Mouse (Mus musculus): ENCODE results near the gene Rab5a. TPM values are rescaled to one million over a fixed set of nuclear protein-coding genes. Genes with fewer than 3 reads are reported as not detected.
A peak's percentile ranks its signal among the peaks of the same experiment; 100 is the strongest.
"Not testable (repeated sequence)": the region's sequence is repeated elsewhere in the genome, so short reads cannot be mapped to it uniquely, and the experiment has no call there.

Gene Rab5a
- total RNA-seq (2021) = 100 to 1,000 TPM; 119 to 126 TPM

DNA sequence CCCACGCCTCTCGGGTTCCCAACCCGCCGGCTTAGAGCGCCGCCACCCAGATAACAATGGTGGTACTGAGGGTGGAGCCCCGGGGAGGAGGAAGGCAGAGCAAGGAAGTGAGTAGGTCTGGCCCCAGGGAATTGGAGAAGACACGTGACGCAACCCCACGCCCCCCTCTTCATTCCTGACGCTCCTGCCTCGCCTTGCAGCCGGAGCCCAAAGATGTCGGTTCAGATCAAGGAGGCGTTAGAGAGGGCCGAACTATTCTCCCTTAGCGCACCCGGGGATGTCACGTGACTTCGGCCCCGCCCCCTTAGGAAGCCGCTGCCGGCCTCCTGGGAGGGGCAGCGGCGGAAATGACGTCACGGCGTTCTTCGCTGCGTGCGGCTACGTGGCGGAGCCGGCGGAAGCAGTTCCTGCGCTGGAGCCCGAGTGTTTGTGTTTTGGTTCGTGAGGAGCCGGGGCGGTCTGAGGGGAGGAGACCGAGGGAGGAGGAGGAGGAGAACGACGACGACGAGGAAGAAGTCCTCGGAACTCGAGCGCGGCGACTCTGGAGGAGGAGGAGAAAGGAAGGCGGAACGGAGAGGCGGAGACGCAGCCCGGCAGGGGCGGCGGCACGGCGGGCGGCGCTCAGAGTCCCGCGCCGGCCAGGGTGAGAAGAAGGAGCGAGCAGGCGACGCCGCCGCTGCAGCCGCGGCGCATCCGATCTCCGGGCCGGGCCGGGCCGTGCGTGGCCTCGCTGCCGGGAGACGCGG lies at the start of gene Rab5a:
Rab5a (plus strand) TSS at position 377 of the 746 bp plus-strand sequence.
- DNase-seq (ENCODE audit: extremely low spot score in 1 of 2, low spot score in 1 of 2) = peak; percentile 98 to 99

DNA sequence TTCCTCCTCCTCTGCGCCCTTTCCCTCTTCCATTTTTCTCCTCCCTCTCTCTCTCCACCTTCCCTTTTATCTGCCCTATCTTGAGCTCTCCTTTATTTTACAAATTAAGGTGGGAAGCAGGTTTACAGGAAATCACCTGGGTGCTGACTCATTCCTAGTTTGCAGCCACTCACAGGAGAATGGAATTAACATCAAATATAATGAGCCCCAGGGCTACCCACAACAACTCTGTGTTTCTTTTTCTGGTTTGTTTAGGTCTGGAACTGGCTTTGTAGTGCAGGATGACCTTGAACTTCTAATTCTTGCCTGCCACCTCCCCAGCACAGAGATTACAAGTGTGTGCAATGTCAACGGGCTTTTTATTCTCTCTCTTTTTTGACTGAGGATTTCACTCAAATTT lies 22.9 kb upstream of the Rab5a start:
- DNase-seq (ENCODE audit: extremely low spot score in 1 of 2, low spot score in 1 of 2) = no peak

DNA sequence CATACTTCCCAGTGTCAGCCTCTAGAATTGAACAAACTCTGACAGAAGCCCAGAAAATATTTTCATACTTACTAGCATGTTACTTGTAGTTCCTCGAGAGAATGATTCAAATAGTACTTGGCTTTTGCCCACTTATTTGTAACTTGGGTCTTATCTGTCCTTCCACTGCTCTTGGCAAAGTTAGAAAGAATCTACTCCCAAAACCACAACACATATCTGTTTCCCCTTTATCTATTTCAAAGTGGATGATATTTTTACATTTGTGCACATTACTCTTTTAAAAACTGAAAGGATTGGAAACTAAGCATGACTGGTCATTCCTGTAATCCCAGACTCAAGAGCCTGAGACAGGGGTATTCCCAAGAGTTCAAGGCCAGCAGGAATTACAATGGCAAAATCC lies 22.3 kb upstream of the Rab5a start:
- DNase-seq (ENCODE audit: extremely low spot score in 1 of 2, low spot score in 1 of 2) = no peak

DNA sequence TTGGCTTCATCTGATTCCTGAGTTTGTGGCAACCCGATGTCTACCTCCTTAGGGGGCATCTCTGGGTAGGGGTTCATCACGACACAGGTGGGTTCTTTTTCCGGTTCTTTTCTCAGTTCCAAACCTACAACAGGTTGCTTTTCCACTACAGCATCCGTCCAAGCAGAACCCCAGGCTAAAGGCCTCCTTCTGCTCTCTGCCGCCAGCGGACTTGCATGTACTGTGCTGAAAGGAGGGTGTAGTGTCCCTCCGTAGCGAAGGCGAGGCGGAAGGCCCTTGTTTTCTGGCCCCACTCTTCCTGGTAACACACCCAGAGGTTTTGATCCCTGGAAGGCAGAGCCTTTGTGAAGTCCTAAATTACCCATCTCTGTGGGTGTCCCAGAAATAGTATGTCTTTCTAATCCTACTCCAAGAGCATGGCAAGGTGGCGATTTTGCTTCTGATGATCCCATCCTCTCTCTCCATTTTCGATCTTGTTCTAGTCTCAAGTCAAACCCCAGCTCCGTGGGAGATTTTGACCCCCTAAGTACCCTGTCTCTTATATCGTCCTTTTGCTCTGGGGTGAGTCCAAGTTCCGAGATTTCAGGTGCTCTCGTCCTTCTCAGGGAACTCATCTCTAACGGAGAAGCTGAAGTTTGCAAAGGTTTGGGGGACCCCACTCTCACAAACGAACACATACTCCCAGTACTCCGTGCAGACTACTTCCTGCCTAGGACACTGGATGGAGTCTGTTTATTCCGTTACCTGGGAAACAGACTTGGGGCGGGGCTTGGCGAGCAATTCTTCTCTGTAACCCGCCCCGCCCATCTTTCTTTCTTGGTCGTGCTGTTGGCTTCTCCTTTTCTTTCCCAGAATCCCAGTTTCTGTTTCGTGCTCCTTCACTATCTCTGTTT lies 16.2 kb upstream of the Rab5a start, which contains the start of gene Efhb:
Efhb (minus strand) TSS at position 719 of the 893 bp plus-strand sequence.
- DNase-seq (ENCODE audit: extremely low spot score in 1 of 2, low spot score in 1 of 2) = peak in 1 of 2 experiments; percentile 55

DNA sequence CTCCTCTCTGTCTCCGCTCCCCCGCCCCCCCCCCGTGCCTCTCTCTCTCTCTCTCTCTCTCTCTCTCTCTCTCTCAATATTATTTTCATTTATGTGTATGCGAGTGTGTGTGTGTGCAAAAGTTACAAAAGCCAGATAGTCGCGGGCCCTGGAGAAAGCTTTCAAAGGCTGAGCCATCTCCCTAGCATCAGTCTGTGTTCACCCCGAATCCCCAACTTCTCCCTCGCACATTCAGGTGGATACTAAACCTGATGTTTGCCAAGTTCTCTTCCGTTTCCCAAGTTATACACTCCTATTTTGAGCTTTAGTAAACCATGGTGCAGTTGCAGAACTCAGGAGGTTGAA lies 15.6 kb upstream of the Rab5a start:
- DNase-seq (ENCODE audit: extremely low spot score in 1 of 2, low spot score in 1 of 2) = no peak

DNA sequence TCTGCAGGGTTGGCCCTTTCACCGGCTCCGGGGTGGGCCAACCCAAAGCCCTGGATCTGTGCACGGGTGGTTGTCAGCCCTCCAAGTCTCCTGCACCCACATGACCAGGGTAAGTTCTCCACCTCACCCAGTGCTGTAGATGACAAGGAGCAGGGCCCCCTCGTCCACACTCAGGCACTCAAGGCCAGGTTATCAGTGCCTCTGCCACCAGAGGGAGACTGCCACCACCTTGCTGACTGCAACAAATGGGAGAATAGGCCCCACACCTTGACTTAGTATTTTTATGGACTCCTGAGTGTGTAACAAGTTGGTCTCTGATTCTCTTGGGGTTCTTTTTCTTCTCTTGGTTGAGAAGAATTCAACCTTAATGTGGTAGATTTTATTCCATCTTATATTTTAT lies 13.5 kb upstream of the Rab5a start:
- DNase-seq (ENCODE audit: extremely low spot score in 1 of 2, low spot score in 1 of 2) = no peak

DNA sequence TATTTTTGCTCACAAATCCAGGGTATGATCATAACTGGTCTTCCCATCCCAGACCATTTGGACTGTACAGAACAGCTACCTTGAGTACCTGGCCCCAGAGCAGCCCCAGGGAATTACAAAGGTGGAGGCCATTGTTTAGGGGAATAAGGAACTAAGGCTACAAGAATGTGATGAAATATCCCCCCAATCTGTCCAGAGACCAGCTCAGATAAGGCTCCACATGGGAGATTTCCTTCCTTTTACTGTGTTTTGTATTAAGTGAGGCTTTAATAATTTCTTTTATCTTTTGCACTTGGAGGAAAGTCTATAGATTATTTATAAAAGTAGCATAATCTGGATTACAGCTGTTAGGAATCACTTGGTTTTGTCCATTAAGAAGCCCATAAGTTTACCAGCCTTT lies 10.3 kb upstream of the Rab5a start:
- no peak for DNase-seq (ENCODE audit: extremely low spot score in 1 of 2, low spot score in 1 of 2)

DNA sequence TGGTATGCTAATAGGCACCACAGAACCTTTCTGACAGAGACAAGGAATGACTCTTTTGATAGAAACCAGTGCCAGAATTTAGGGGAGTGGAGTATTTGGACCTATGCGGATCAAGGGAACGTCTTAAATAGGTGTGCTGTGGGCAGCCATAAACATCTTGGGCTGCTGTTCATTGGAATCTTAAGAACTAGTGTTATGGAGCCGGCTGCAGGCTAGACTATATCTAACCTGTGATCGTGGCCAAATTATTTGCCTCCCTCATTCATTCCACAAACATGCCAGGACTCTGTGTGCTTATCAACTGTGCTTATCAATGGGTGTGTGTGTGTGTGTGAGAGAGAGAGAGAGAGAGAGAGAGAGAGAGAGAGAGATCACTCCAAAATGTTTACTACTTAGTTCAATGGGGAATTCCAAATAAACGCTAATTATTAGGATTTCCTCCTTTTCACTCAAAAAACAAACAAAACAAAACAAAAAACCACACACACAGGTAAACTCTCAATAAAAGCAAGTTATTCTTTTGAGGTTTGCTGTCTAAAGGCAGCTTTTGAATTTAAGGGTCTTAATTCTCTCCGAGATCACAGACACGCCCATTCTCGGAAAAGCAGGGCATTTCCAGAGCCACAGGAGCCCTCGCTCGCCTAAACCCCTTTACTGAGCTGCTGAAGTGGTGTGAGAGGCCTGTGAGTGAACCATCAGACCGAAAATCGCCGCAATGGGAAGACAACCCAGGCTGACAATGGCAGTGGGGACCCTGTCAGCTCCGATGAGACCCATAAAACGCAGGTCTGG lies 772 bp upstream of the Rab5a start:
- no peak for DNase-seq (ENCODE audit: extremely low spot score in 1 of 2, low spot score in 1 of 2)

DNA sequence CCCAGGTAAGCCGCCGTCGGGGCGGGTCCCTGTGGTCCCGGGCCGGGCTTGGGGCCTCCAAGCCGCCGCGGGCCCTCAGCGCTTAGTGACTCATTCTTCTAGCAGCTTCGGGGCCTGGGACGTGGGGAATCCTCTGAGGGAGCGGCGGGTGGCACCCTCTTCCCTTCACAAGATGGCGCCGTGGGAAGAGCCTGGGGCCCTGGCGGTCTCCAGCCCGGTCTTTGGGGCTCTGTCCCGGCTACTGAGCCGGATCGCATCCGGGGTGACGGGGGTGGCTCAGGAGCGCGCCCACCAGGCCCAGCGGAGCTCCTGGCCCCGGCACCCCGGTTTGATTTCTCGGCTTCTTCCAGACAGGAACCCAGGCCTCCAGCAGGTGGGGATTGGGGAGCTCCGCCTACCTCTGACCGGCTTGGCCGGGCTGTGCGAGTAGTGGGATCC lies 589 bp downstream of the Rab5a start:
- peak; percentile 29 to 65 for DNase-seq (ENCODE audit: extremely low spot score in 1 of 2, low spot score in 1 of 2)

DNA sequence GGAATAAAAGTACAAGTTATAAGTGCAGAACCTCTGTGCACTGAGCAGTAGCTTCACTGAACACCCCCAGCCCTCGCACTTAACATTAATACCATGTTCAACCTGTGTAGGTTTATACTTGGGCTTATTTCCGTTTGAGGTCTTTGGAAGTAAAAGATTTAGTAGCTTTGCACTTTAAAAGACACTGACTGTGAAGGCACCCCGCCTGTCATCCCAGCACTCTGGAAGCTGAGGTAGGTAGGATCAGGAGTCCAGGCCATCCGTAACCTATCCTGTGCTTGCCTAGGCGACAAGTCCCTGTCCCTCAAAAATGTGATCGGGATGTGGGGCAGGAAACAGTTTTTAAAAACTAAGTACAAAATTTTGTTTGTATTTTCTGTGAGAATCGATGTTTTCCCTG lies 1.4 kb downstream of the Rab5a start:
- no peak for DNase-seq (ENCODE audit: extremely low spot score in 1 of 2, low spot score in 1 of 2)

DNA sequence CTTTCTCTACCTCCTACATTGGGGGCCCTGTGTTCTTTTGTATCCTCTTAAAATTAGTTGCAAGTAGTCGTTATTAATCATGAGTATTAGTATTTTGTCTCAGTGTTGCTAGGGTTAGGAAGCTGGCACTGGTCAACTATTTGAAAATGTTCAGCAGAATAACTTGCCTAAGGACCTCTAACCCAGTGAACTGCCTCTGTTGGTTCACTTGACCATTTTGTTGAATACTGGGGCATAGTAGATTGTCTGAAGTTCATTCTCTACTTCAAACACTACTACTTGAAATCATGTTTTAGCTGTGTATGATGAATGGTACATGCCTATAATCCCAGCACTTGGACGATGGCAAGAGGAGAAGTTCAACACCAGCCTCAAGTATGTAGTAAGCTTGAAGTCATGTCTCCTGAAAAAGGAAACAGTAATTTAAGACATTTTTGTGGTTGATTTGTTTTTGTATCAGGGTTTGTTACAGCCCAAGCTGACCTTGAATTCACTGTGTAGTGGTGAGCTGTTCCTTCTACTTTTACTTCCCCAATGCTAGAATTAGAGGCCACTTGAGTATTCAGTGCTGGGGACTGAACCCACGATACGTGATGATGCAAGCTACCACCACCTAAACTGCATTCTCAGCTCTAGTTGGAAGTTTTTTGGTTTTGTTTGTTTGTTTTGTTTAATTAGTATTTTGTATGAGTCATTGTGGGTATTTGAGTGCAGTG lies 9.4 kb downstream of the Rab5a start:
- DNase-seq (ENCODE audit: extremely low spot score in 1 of 2, low spot score in 1 of 2) = no peak

DNA sequence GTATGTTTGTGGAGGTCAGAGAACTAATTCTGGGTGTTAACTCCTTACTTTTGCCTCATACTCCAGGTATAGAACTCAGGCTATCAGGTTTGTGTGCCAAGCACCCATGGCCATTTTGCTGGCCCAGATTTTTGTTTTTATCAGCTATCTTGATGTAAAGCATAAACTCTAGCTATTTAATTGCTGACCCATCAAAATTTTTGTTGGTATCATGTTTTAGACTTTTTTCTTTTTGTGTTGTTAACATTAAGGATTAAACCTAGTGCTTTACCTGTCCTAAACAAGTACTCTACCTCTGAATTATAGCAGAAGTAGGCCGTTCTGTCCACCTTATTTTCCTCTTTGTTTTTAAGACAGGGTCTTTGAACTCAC lies 10.0 kb downstream of the Rab5a start:
- DNase-seq (ENCODE audit: extremely low spot score in 1 of 2, low spot score in 1 of 2) = no peak

DNA sequence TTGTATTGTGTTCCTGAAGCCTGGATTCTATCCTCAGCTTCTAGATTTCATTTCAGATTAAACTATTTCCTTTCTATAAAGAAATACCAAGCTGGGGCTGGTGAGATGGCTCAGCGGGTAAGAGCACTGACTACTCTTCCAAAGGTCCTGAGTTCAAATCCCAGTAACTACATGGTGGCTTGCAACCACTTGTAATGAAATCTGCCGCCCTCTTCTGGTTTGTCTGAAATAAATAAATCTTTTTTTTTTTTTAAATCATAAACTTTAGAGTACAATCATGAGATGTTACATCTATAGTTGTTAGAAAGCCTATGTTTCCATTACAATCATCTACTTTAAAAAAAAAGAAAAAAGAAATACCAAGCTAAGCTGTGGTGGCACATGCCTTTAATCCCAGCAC lies 23.9 kb downstream of the Rab5a start:
- no peak for DNase-seq (ENCODE audit: extremely low spot score in 1 of 2, low spot score in 1 of 2)

DNA sequence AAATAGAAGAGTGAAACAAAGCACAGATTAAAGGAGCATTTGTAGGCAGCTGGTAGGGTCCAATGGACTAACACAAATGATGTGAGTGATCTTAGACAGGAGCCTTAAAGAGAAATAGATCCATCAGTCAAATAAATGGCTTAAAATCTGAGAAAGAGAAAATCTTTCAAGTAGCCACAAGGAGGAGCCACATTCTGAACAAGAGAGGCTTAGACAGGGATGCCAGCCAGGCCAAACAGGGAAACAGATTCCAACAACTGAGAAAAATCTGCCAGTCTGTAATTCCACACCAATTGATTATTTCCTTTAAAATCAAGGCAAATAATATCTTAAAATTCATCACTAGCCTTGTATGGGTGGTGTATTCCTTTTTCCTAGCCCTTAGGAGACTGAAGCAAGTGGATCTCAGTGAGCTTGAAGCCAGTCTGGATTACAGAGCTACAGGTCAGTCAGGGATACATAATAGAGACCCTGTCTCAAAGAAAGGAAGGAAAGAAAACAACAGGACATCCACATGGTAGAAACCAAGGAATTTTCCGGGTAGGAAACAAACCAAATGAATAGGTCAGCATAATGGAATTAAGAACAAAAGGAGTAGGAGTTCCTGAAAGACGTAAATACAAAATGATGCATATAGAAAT lies 33.4 kb downstream of the Rab5a start:
- DNase-seq (ENCODE audit: extremely low spot score in 1 of 2, low spot score in 1 of 2) = peak in 1 of 2 experiments; percentile 12

DNA sequence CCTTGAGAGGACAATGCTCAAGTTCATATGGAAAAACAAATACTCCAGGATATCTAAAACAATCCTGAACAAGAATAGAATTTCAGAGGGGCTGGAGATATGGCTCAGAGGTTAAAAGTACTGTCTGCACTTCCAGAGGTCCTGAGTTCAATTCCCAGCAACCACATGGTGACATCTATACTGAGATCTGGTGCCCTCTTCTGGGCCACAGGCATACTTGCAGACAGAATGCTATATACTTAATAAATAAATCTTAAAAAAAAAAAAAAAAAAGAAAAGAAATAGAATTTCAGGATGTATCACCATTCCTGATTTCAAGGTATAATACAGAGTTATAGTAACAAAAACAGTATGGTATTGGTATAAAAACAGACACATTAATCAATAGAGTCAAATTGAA lies 40.3 kb downstream of the Rab5a start:
- DNase-seq (ENCODE audit: extremely low spot score in 1 of 2, low spot score in 1 of 2) = no peak

DNA sequence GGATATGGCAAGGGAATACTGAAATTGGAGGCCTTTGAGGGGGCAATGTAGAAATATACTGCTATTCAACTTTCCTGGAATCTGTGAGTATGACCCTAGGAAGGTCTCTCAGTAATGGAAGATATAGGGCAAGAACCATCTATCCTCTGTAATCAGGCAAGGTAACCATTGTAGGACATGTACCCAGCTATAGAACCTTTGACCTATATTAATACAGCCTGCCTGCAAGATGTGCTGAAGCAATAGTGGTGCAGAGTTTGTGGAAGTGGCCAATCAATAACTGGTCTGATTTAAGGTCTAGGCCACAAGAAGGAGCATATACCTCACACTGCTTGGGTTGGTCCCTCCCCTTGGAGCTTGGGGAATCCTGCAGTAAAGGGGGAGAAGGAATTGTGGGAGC lies 41.5 kb downstream of the Rab5a start:
- DNase-seq (ENCODE audit: extremely low spot score in 1 of 2, low spot score in 1 of 2) = no peak

DNA sequence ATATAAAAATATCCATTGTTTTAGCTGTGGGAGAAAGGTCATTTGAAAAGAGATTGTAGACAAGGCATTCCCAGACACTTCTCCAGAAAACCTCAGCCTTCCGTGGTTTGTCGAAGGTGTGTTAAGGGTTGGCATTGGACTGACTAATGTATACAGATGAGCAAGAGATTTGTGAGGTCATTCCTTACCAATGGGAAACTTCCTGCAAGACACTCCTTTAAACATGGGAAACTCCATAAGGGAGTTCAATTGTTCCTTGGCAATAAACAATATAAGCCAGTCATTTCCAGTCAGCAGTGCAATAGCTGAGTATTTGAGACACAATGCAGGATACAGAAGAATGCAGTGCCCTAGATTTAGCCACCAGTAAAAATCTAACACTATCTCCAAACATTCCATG lies 49.0 kb downstream of the Rab5a start:
- no peak for DNase-seq (ENCODE audit: extremely low spot score in 1 of 2, low spot score in 1 of 2)

DNA sequence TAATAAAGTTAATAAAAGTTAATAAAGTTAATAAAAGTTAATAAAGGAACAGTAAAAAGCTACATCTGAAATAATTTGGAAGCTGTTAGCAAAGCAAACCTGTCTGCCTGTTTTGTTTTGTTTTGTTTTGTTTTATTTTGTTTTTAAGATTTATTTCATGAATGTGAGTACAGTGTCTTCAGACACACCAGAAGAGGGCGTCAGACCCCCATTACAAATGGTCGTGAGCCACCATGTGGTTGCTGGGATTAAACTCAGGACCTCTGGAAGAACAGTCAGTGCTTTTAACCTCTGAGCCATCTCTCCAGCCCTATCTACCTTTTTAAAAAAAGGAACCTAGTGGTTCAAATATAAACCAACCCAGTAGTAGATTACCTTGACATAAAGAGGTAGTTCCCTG lies 52.1 kb downstream of the Rab5a start:
- no peak for DNase-seq (ENCODE audit: extremely low spot score in 1 of 2, low spot score in 1 of 2)

DNA sequence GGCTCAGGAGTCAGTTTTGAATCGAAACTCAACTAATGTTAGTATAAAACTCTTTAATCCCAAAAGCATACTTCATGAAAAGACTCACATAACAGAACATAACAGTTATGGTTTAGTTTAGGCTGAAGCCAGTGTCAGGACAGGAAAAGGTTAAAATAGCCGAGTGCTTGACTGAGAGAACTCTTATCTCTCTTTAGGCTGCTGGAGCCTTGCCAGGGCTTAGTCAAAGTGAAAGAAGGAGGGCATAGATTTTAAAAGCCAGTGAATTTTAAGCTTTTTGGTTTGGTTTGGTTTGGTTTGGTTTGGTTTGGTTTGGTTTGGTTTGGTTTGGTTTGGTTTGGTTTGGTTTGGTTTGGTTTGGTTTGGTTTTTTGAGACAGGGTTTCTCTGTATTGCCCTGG lies 53.4 kb downstream of the Rab5a start:
- DNase-seq (ENCODE audit: extremely low spot score in 1 of 2, low spot score in 1 of 2) = no peak

DNA sequence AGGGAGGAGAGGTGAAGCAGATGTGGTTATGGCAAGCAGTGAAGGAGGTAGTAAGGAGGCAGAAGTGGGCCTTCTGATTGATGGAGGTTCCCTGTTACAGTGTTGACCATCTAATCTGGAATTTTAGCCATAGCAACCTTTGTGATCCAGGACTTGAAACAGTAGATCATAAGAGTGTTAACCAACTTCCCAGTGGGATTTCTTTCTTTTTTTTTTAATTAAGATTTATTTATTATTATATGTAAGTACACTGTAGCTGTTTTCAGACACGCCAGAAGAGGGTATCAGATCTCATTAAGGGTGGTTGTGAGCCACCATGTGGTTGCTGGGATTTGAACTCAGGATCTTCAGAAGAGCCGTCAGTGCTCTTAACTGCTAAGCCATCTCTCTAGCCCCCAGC lies 60.3 kb downstream of the Rab5a start, which contains the start of gene Pp2d1:
Pp2d1 (minus strand) TSS at position 101 of the 400 bp plus-strand sequence.
- not testable (repeated sequence) for DNase-seq (ENCODE audit: extremely low spot score in 1 of 2, low spot score in 1 of 2)
